Mouse (Mus musculus): ENCODE data around the gene Mybbp1a. TPM values are rescaled to one million over a fixed set of nuclear protein-coding genes. Genes with fewer than 3 reads are reported as not detected.
A peak's percentile ranks its signal among the peaks of the same experiment; 100 is the strongest.

Gene Mybbp1a
- polyA plus RNA-seq, 1 experiment from 2014 or later: 69.6 TPM

DNA sequence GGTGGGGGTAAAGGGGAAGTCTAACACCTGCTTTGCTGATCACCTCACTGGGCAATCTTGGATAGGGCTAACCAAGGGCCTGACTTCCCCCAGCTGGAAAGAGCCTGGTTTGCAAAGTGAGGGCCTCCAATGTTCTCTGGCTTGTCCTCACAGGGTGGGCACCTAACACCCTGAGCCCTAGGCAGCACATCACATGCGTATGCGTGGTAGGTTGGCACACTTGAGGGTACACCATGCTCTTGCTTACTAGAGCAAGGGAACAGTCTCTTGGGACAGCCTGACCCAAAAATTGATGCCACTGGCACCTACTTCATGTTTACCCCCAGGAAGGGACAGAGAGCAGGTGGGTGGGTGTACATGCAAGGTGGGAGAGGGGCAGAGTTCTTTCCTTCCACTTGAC is 46.6 kb downstream of the Mybbp1a start:
- Histone ChIP-seq H3K36me3 (no peaks in the 10 kb centered on the region), H3K9ac (peak overlapping the region; percentile 96), H3K9me3 (no peaks in the 10 kb centered on the region), H3K4me3 (peak overlapping the region; percentile 78), H3K27ac (replicated peaks) (peak overlapping the region; percentile 93; the same call in 1 of the 2 replicates), H3K4me1 (replicated peaks) (peaks cover 52% of the 10 kb centered on the region), H3K27me3 (peaks cover 23% of the 10 kb centered on the region; the same call in 1 of the 2 replicates), H3K4me2 (peak overlapping the region; percentile 70)
- ATAC-seq (ENCODE audit: low read depth): no peak
- 90% methylated on average over 2 of the region's 2 CpGs for WGBS

- ATAC-seq (ENCODE audit: low read depth): peak; percentile 64
- Histone ChIP-seq H3K36me3 (no peaks in the 10 kb centered on the region), H3K9me3 (no peaks in the 10 kb centered on the region), H3K9ac (peak overlapping the region; percentile 96), H3K4me1 (replicated peaks) (peaks cover 52% of the 10 kb centered on the region), H3K27ac (replicated peaks) (peak overlapping the region; percentile 93), H3K4me2 (peak overlapping the region; percentile 70), H3K27me3 (peaks cover 23% of the 10 kb centered on the region; the same call in 1 of the 2 replicates), H3K4me3 (peak overlapping the region; percentile 78)
- under 1% methylated on average over 38 of the region's 38 CpGs for WGBS
Measured at GRCm38 (mm10) chr11:72488753-72489271, 47.7 kb downstream of the Mybbp1a start.

- Histone ChIP-seq H3K27me3 (peaks cover 23% of the 10 kb centered on the region; the same call in 1 of the 2 replicates), H3K4me3 (peak overlapping the region; percentile 78), H3K27ac (replicated peaks) (peak overlapping the region; percentile 93), H3K4me1 (replicated peaks) (peaks cover 51% of the 10 kb centered on the region), H3K9me3 (no peaks in the 10 kb centered on the region), H3K36me3 (no peaks in the 10 kb centered on the region), H3K9ac (peak overlapping the region; percentile 96), H3K4me2 (peak overlapping the region; percentile 70)
- ATAC-seq (ENCODE audit: low read depth): peak; percentile 46
- WGBS: 1% methylated on average over 24 of the region's 42 CpGs
Measured at GRCm38 (mm10) chr11:72489397-72489796, 48.2 kb downstream of the Mybbp1a start.

- no peaks in the 10 kb centered on the region for H3K36me3 ChIP-seq
- WGBS: under 1% methylated on average over 42 of the region's 42 CpGs
- peaks cover 47% of the 10 kb centered on the region for H3K4me1 ChIP-seq (replicated peaks)
- peak within 1 kb of the TSS; percentile 93 for H3K27ac ChIP-seq (replicated peaks)
- peaks cover 23% of the 10 kb centered on the region; the same call in 1 of the 2 replicates for H3K27me3 ChIP-seq
- peak within 1 kb of the TSS; percentile 78 for H3K4me3 ChIP-seq
- peak within 1 kb of the TSS; percentile 96 for H3K9ac ChIP-seq
- peak; percentile 90 for ATAC-seq (ENCODE audit: low read depth)
- H3K9me3 ChIP-seq: no peaks in the 10 kb centered on the region
- H3K4me2 ChIP-seq: peak within 1 kb of the TSS; percentile 70
Measured at GRCm38 (mm10) chr11:72489881-72490301, 48.7 kb downstream of the Mybbp1a start, which contains the start of gene Spns2. Gene Spns2, minus strand, starts transcription at chr11:72489904.

DNA sequence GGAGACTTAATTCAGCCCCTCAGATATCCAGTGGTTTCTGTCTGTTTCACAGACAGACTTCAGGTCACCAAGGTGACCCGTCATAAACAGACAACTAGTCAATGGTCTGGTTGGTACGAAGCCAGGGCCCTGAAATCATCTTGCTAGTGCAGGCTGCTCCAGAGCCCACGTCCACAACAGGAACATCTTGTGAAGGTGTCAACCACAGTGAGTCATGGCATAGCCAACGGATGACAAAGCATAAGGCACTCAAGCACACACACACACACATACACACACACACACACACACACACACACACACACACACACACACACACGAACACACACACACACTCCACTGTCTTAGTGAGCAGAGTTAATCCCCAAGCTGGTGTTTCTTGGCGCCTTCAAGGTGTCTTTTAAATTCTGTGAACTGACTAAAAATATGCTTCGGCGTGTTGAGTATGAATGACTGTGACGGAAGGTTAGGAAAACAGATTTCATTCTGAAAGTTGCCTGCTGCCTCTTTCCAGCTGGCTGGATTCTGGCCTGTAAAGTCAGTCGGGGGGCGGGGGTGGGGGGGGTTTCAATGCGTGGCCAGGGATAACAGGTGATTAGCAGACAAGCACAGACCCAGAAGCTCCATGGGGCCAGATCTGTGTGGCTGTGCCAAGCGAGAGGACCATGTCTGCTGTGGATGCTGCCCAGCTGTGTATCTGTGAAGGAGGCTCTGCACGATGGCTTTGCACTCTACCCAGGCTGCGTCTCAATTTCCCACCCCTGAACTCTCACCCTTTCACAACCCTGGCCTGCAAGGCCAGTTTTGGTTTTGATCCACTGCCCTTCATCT is 50.2 kb downstream of the Mybbp1a start:
- Histone ChIP-seq H3K9me3 (no peaks in the 10 kb centered on the region), H3K4me3 (no peak overlapping the region), H3K27ac (replicated peaks) (no peak overlapping the region), H3K36me3 (no peaks in the 10 kb centered on the region), H3K4me1 (replicated peaks) (peaks cover 32% of the 10 kb centered on the region), H3K4me2 (no peak overlapping the region), H3K9ac (no peak overlapping the region), H3K27me3 (peaks cover 23% of the 10 kb centered on the region; the same call in 1 of the 2 replicates)
- ATAC-seq (ENCODE audit: low read depth): no peak
- 80% methylated on average over 15 of the region's 15 CpGs for WGBS

DNA sequence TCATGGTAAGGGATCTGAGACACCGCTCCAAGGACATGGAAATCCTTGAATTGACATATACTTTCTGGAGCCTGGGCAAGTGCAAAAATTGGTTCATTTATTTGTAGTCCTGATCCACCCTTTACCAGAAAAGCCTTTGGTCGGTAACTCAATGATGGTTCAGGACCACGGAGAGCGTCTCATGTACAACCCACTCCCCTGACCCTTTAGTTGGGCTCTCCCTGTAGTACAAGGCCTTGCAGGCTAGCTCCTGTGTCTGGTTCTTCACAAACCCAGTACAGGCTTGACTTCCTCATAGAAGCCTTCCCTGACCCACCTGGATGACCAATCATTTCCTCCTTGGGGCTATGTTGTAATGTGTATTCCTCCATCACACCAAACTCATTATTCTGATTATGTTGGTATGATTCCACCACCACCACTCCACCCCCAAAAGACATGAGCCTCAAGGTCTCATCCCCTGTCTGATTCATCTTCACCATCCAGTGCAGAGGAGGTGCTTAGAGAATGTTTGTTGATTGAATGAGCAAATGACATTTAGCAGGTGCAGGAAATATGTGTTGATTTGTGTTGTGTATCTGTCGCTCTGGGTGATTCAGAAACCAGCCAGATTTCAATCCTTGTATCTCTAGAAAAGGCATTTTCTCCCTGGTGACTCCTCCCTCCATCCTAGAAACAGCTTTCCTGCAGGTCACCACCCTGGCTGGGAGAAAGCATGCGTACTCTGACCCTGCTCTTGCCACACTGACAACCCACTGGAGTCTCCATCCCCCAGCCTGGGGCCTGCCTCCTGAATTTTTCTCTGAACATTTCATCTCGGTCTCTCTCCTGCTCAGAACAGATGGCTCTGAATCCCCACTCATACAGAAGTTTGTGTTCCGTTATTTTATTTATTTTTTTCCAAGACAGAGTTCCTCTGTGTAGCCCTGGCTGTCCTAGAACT is 53.2 kb downstream of the Mybbp1a start:
- Histone ChIP-seq H3K36me3 (no peaks in the 10 kb centered on the region), H3K4me3 (no peak overlapping the region), H3K4me1 (replicated peaks) (peaks cover 22% of the 10 kb centered on the region), H3K4me2 (no peak overlapping the region), H3K27ac (replicated peaks) (no peak overlapping the region), H3K9me3 (no peaks in the 10 kb centered on the region), H3K27me3 (no peaks in the 10 kb centered on the region; the same call in 1 of the 2 replicates), H3K9ac (no peak overlapping the region)
- ATAC-seq (ENCODE audit: low read depth): no peak
- 55% methylated on average over 8 of the region's 8 CpGs for WGBS

GRCm38 (mm10) chr11:72496066-72496465 is 54.9 kb downstream of the Mybbp1a start:
- Histone ChIP-seq H3K9ac (no peak overlapping the region), H3K27ac (replicated peaks) (no peak overlapping the region), H3K9me3 (no peaks in the 10 kb centered on the region), H3K4me2 (no peak overlapping the region), H3K4me1 (replicated peaks) (peaks cover 15% of the 10 kb centered on the region), H3K27me3 (no peaks in the 10 kb centered on the region; the same call in 1 of the 2 replicates), H3K4me3 (no peak overlapping the region), H3K36me3 (no peaks in the 10 kb centered on the region)
- WGBS: 63% methylated on average over 3 of the region's 3 CpGs
- no peak for ATAC-seq (ENCODE audit: low read depth)

- peaks cover 21% of the 10 kb centered on the region for H3K4me1 ChIP-seq (replicated peaks)
- H3K27ac ChIP-seq (replicated peaks): peak overlapping the region; percentile 46
- no peaks in the 10 kb centered on the region; the same call in 1 of the 2 replicates for H3K27me3 ChIP-seq
- no peaks in the 10 kb centered on the region for H3K9me3 ChIP-seq
- 66% methylated on average over 1 of the region's 1 CpGs for WGBS
- no peak overlapping the region for H3K4me3 ChIP-seq
- H3K9ac ChIP-seq: 0 out of 2 replicates have a peak overlapping the region, but pooled peaks have one; percentile 5
- H3K4me2 ChIP-seq: no peak overlapping the region
- no peaks in the 10 kb centered on the region for H3K36me3 ChIP-seq
- no peak for ATAC-seq (ENCODE audit: low read depth)
Measured at GRCm38 (mm10) chr11:72496775-72497174, 55.6 kb downstream of the Mybbp1a start.

DNA sequence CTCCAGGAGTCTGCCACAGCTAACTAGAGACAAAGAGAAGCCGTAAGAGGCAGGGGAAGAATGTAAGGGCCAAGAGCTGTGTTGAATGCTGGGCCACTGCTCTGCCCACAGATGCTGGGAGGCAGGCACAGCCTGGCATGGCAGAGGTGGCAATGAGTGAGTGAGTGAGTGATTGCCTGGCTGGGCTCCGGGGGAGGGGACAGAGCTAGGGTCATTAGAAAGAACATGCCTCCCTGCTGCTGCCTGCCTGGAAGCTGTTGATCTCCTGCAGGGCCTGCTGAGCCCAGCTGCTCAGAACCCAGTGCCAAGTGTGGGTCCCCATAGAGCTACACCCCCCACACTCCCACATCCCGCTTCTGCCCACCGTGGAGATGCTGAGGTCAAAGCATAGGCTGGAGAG is 56.2 kb downstream of the Mybbp1a start:
- H3K4me1 ChIP-seq (replicated peaks): peaks cover 26% of the 10 kb centered on the region
- 0 out of 2 replicates have a peak overlapping the region, but pooled peaks have one; percentile 5 for H3K9ac ChIP-seq
- WGBS: 14% methylated on average over 4 of the region's 4 CpGs
- no peaks in the 10 kb centered on the region for H3K9me3 ChIP-seq
- peak; percentile 32; the same call in 1 of the 2 replicates for ATAC-seq (ENCODE audit: low read depth)
- H3K4me2 ChIP-seq: no peak overlapping the region
- H3K27me3 ChIP-seq: no peaks in the 10 kb centered on the region
- no peak overlapping the region for H3K4me3 ChIP-seq
- no peaks in the 10 kb centered on the region for H3K36me3 ChIP-seq
- peak overlapping the region; percentile 46 for H3K27ac ChIP-seq (replicated peaks)

DNA sequence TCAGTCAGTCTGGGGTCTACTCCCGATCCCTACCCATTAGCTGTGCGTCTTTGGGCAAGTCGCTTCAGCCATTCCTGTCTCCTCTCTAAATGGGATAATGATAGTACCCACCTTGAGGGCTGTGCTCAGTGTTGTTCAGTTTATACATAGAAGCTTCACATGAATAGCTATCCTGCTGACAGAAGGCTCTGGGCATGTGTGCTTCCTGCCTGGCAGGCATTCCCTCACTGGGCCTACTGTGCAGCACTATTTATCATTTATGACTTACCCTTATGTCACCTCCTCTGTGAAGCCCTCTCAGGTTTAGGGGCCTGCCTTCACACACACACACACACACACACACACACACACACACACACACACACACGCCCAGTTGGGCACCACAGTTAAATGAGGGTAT is 59.0 kb downstream of the Mybbp1a start:
- Histone ChIP-seq H3K36me3 (no peaks in the 10 kb centered on the region), H3K4me1 (replicated peaks) (peaks cover 41% of the 10 kb centered on the region), H3K4me3 (no peak overlapping the region), H3K27me3 (no peaks in the 10 kb centered on the region), H3K4me2 (no peak overlapping the region), H3K27ac (replicated peaks) (no peak overlapping the region), H3K9me3 (no peaks in the 10 kb centered on the region), H3K9ac (no peak overlapping the region)
- 88% methylated on average over 4 of the region's 4 CpGs for WGBS
- ATAC-seq (ENCODE audit: low read depth): no peak

Data from neural tube, embryonic 13.5 days (tissue).